Mouse (Mus musculus): Measurements from ENCODE around the gene Gm1993.
"Not testable (repeated sequence)": the region's sequence is repeated elsewhere in the genome, so short reads cannot be mapped to it uniquely, and the experiment has no call there.

Gm1993 gene

DNA sequence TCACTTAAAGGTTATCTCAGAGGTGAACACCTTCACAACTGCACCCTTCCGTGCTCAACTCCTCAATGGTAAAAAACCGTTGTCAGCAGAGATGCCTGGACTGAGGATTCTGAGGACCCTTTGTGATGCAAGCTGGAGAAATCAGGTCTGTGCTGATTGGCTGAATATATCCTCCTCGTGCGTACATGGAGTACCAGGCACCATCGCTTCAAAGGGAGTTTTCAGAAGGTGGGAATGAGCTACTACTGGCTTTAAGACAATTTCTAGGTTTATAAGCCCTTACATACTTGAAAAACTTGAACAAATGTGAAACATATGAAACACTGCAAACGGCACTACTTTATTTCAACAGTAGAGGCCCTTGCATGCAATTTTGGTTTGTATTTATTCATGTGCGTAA is at the start of gene Gm1993:
TSS of gene Gm1993 (minus strand) at position 101 of the 400 bp plus-strand sequence.
- not testable (repeated sequence) for DNase-seq (ENCODE audit: extremely low spot score)
